Mouse (Mus musculus) kidney, adult 2 months (tissue): ENCODE data around the gene Ubac1.

Experiments used
- CTCF ChIP-seq: fragments of 200-500 bp; conservative IDR thresholded peaks from 2 replicates; pipeline ENCODE4 v1.5.1; 2011; ENCODE audit warnings: low read depth, mild to moderate bottlenecking, control low read depth, low read length, moderate library complexity, mixed read lengths; ENCODE audit not compliant: insufficient read depth, insufficient read length
- POLR2A ChIP-seq: fragments of 200-500 bp; IDR thresholded peaks from one replicate; pipeline ENCODE4 v1.6.1; 2011; ENCODE audit warnings: low read depth, low read length, control low read depth

GRCm38 (mm10) chr2:26062241-26062640 lies 40.7 kb upstream of the Ubac1 start:
- no peak for TF ChIP-seq POLR2A
- TF ChIP-seq CTCF, result no peak
